ENCODE assay signal across 8 mouse cellular contexts in genomic region chr4:152027524-152027923, GRCm38 (mm10). TPM values are rescaled to one million over a fixed set of nuclear protein-coding genes. Genes with fewer than 3 reads are reported as not detected.
DNase-seq lines count a peak whose midpoint lies in the region; ATAC-seq lines count a peak whose summit lies in the region.

Zbtb48 (minus strand) TSS chr4:152027671.

- DNase-seq in NIH3T3 (ENCODE audit: low read depth) = peak; percentile 96
- peak; percentile 96 to 98 for DNase-seq in cerebellum, postnatal 10 days
- DNase-seq in frontal cortex, postnatal 10 days (ENCODE audit: low spot score in 2 of 2) = peak; percentile 96
- DNase-seq in layer of hippocampus, postnatal 14 days (ENCODE audit: low spot score in 2 of 2) = peak; percentile 94 to 97
- DNase-seq in lung, postnatal 14 days = peak; percentile 97
- DNase-seq in retina, adult 2 months (ENCODE audit: low read depth, low spot score) = peak; percentile 93
- DNase-seq in thymus, postnatal 36 days = peak; percentile 92 to 95

- no peaks in the 10 kb centered on the region for H3K9me3 ChIP-seq in hindbrain, embryonic 12.5 days (replicated peaks)

- H3K36me3 ChIP-seq in hindbrain, embryonic 12.5 days = peaks cover 25% of the 10 kb centered on the region

- H3K27me3 ChIP-seq in hindbrain, embryonic 12.5 days = peaks cover 9% of the 10 kb centered on the region; the same call in 1 of the 2 replicates

- peak within 1 kb of the TSS; percentile 83 for H3K9ac ChIP-seq in hindbrain, embryonic 12.5 days

- H3K4me2 ChIP-seq in hindbrain, embryonic 12.5 days (replicated peaks) = peak within 1 kb of the TSS; percentile 99

- H3K4me3 ChIP-seq in hindbrain, embryonic 12.5 days = peak within 1 kb of the TSS; percentile 82

- peak within 1 kb of the TSS; percentile 72 for H3K27ac ChIP-seq in hindbrain, embryonic 12.5 days

- peak; percentile 98 for ATAC-seq in hindbrain, embryonic 12.5 days (ENCODE audit: low FRiP score)

- H3K4me1 ChIP-seq in hindbrain, embryonic 12.5 days = peaks cover 43% of the 10 kb centered on the region

- WGBS in hindbrain, embryonic 12.5 days = 0% methylated on average over 35 of the region's 35 CpGs

RNA-seq across cellular contexts. Expression of gene Zbtb48, which starts in this region (rescaled TPM):
- 20.4 and 25.2 TPM in 2 replicates for polyA plus RNA-seq in hindbrain, embryonic 12.5 days (2016; fragmentation: Nextera tagmentation; extraction: Ambion mirVana)
- total RNA-seq in layer of hippocampus, postnatal 14 days (2021) = 10 to 100 TPM; 12.2 to 14.4 TPM

Comparison
In these comparisons a context has a peak if more than half of its experiments do, and no peak if none do; other contexts are left out.
1. Peak in every context shown above with its lines: DNase-seq, ATAC-seq, H3K4me3 ChIP-seq and H3K27ac ChIP-seq.